Mouse (Mus musculus) kidney, postnatal 14 days (tissue): ENCODE results near the gene Zfand4.
A peak's percentile ranks its signal among the peaks of the same experiment; 100 is the strongest.
"Not testable (repeated sequence)": the region's sequence is repeated elsewhere in the genome, so short reads cannot be mapped to it uniquely, and the experiment has no call there.

Experiments
- DNase-seq: peaks from one replicate; pipeline ENCODE4 v3.0.0; 2022; ENCODE audit warnings: mixed read lengths

Gene Zfand4

GRCm38 (mm10) chr6:116264018-116264651, at the start of gene Zfand4:
Gene Zfand4, plus strand, starts transcription at chr6:116264222.
- peak; percentile 95 for DNase-seq

GRCm38 (mm10) chr6:116227767-116228166, 36.3 kb upstream of the Zfand4 start:
- peak; percentile 10 for DNase-seq

DNA sequence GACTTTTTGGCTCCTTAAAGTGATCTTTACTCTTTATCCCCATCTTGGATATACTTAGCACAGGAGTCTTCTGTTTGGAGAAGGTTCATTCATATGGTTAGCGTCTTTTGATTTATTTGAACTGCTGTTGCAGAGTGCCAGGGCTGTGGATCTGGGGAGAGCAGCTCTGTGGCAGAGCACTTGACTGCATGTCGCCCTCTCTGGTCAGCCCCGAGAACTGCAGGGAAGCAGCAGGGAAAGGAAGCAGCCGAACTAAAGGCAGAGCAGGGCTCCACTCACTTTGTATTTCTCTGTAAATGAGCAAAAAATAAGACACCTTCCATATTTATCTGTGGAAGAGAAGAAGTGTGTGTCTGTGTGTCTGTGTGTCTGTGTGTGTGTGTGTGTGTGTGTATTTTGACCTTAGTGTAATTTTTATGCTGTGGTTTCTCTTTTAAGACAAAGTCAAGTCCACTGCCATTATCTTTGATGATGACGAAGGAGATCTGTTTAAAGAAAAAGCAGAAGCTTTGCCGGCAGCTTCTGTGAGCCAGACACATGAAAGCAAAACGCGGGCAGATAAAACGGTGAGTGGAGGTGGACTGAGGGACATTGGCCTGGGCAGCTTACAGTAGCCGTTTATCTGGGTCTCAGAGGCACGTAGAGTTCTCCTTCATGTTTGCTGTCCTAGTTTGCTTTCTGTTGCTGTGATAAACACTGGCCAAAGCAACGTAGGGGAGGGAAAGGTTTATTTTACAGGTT, 35.1 kb upstream of the Zfand4 start:
- DNase-seq: peak; percentile 69

- DNase-seq: not testable (repeated sequence)
Observed at GRCm38 (mm10) chr6:116234821-116235220, 29.2 kb upstream of the Zfand4 start.

DNA sequence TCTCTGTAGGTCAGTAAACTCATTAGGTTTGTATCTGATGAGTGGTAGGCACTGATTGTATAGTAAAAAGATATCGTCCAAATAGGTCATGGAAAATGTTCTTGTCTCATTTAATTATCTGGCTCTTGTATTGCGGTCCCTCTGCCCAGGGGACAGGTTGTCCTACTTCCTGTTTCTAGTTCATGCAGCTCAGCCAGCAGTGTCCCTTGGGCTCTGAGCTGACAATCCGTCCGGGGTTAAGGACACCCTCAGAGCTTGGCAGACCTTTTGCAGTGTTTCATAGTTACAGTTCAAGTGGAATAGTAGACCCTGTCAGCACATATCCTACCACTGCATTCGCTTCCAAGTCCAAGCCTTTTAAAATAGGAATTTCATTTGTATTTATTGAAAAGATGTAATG, 28.7 kb upstream of the Zfand4 start:
- DNase-seq: no peak

- no peak for DNase-seq
Observed at GRCm38 (mm10) chr6:116238083-116238482, 25.9 kb upstream of the Zfand4 start.

DNA sequence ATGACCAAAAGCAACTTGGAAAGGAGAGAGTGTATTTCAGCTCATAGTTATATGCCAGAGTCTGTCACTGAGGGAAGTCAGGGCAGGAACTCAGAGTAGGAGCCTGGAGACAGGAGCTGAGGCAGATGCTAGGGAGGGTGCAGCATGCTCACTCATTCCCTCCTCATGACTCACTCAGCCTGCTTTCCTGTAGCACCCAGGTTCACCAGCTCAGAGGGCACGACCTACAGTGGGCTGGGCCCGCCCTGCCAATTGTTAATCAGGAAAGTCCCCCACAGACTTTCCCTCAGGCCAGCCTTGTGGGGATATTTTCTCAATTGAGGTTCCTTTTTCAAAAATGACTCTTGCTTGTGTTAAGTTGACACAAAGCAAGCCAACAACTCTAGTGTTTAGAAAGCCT, 23.7 kb upstream of the Zfand4 start:
- DNase-seq: no peak

DNA sequence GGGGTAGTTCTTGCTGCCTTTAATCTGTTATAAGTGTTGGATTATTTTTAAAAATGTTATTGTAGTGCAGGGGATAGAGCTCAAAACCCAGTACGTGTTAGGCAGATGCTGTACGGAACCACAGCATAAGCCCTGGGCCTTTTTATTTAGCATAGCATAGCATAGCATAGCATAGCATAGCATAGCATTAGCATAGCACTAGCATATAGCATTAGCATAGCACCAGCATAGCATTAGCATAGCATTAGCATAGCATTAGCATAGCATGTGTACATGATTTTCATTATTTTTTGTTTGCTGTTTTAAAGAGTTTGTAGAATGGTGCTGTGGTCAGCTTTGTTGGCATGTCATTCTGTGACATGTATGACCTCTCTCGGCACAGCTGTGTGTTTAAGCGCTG, 4.4 kb upstream of the Zfand4 start:
- no peak for DNase-seq

DNA sequence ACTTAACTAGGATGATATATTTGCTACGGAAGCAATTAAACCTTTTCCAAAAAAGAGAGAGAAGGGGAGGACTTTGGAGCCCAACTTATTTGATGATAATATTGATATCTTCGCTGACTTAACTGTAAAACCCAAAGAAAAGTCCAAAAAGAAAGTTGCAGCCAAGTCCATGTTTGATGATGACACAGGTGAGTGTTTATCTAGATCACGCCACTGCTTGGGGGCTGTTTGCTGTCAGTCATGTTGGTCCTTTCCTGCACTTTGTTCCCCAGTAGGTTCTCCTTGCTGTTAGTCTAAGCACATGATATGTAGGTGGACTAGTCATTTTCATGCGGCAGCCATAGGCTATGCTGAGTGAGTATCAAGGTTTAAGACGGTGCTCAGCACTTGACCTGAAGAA, 3.5 kb upstream of the Zfand4 start:
- DNase-seq: no peak

- DNase-seq: no peak
Observed at GRCm38 (mm10) chr6:116262824-116263223, 1.2 kb upstream of the Zfand4 start.

- DNase-seq: no peak
Observed at GRCm38 (mm10) chr6:116264836-116265235, 814 bp downstream of the Zfand4 start.

DNA sequence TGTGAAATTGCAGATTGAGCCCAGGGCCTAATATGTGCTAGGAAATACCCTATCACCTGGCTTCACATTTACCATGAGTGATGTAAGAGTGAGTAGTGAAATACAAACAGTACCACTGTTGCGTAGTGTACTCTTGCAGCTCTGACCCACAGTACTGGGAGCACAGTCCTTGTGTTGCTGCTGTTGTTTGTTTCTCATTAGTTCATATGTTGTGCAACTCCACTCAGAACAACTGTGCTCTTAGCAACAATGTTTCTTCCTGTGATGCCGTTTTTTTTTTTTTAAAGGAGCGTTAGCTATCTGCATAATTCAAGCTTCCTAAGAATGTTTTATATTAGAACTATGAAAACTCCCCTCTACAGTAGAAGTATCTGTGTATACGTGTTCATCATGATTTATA, 1.6 kb downstream of the Zfand4 start:
- no peak for DNase-seq

DNA sequence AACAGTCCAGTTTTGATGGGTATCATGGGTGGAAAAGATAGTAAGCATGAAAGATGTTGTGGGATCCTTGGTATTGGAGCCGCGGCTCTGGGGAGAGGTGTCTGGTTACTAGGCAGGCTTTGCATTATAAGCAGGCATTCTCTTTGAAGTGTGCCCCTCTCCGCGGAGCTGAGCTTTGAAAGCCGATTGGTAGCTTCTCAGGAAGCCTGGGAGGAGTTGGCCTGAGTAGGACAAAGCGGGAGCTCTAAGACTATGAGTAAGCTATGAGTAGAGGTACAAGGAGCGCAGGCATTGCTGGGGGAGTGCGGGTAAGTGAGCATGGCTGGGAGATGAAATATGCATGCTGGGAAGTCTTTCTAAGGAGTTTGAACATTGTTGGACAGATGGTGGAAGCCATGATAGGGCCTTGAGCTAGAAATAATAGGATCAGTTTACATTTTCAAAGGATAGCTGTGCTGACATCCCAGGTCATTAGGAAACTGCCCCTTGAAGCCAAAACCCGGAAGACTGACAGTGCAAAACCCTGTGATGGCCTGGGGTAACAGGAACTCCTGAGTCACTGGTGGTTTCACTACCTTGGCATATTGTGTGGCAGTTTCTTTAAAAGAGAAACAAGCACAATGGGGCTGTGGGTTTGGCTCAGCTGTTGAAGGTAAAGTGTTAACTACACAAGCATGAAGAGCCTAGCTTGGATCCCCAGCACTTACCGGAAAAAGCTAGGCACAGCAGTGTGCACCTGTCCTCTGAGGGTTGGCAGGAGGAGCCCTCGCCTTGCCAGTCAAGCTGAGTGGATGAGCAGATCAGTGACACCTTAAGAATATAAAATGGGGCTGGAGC, 2.5 kb downstream of the Zfand4 start:
- DNase-seq: no peak

DNA sequence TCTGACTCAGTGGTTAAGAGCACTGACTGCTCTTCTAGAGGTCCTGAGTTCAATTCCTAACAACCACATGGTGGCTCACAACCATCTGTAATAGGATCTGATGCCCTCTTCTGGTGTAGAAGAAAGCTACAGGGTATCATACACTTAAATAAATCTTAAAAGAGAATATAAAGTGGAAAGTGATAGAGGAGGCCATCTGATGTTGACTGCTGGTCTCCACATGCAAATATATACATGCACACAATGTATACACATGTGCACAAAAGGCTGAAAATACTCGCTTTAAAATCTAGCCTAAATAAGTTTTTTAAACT, 3.0 kb downstream of the Zfand4 start:
- DNase-seq: no peak

- DNase-seq: no peak
Observed at GRCm38 (mm10) chr6:116275695-116276094, 11.7 kb downstream of the Zfand4 start.

- no peak for DNase-seq
Observed at GRCm38 (mm10) chr6:116278679-116279317, 14.8 kb downstream of the Zfand4 start.

DNA sequence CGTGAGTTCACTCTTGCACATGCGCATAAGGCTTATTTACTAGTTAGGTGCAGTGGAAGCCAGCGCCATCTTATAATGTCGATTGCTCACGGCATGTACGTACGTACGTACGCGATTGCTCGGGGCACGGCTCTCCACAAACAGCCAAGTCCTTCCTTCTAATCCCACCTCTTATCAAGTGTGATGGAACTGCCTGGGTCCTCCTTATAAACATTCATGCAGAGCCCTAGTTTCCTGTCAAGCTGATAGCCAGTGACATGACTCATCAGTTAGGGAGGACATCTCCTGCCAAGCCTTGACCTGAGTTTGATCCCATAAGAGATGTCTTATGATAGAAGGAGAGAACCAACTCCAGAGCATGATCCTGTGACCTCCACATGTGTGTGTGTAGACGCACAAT, 17.0 kb downstream of the Zfand4 start:
- DNase-seq: no peak

- no peak for DNase-seq
Observed at GRCm38 (mm10) chr6:116282546-116282945, 18.5 kb downstream of the Zfand4 start.

- DNase-seq: no peak
Observed at GRCm38 (mm10) chr6:116283280-116283679, 19.3 kb downstream of the Zfand4 start.

GRCm38 (mm10) chr6:116286321-116286720, 22.3 kb downstream of the Zfand4 start:
- no peak for DNase-seq

DNA sequence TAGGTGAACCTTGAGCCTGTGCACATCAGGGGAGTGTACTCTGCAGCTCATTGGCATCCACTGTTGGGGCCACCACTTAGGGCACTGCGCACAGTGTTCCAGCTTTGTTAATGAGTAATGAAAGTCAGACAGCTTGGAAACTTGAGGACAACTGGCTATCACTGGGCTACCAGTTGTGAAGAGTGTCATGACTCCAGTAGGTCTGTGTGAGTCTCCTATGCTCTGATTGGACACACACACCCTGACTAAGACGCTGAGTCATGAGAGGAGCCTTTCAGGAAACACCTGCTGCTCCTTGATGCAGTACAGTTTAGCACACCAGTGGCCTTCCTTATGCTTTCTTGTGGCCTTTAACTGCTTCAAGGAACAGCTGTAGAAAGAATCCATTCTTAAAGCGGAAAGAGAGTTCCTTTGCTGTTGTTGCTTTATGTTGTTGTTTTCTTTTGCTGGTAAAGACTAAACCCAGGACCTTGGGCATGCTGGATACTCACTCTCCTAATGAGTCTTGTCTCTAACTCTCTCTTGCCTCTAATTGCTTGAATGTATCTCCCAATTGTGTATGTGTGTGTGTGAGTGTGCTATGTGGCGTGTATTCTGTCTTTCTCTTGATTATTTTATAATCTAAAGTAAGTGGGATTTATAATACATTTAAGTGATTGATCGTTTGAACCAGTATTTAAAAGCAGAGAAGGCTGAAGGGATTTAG, 23.0 kb downstream of the Zfand4 start:
- DNase-seq: peak; percentile 76

DNA sequence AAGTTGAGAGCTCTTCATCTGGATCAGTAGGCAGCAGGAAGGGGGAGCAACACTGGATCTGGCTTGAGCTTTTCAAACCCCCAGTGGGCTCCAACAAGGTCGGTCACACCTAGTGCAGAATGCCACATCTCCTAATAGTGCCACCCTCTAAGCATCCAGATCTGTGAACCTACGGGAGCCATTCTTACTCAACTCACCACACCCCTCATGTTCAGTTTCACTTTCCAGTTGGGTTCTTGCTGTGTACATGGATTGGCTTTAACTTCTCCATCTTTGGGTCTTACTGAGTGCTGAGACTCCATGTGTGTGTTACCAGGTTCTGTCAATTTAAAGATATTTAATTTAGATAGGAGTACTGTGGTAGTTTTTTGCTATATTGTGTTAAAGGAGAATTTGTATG, 47.4 kb downstream of the Zfand4 start:
- DNase-seq: no peak

GRCm38 (mm10) chr6:116319259-116319658, 55.2 kb downstream of the Zfand4 start:
- DNase-seq: no peak
